Mouse (Mus musculus) cerebellum, adult 9-11 months (tissue): ENCODE results near the gene Mcm8.

Source experiments
- DNase-seq: peaks from one replicate; pipeline ENCODE4 v3.0.0; 2022

The Mcm8 gene

GRCm38 (mm10) chr2:132815608-132816314 is at the start of gene Mcm8, which contains the start of gene Trmt6:
Gene Mcm8, plus strand, starts transcription at chr2:132816141.
Gene Trmt6, minus strand, starts transcription at chr2:132816055.
- peak; percentile 94 for DNase-seq

GRCm38 (mm10) chr2:132770822-132771221 is 45.1 kb upstream of the Mcm8 start:
- DNase-seq = no peak

- DNase-seq = no peak
Observed at GRCm38 (mm10) chr2:132780978-132781377, 35.0 kb upstream of the Mcm8 start, which contains the start of gene Chgb. Gene Chgb, plus strand, starts transcription at chr2:132781278.

- peak; percentile 92 for DNase-seq
Observed at GRCm38 (mm10) chr2:132781439-132782068, 34.4 kb upstream of the Mcm8 start.

- DNase-seq = peak; percentile 84
Observed at GRCm38 (mm10) chr2:132784039-132784438, 31.9 kb upstream of the Mcm8 start.

GRCm38 (mm10) chr2:132793441-132794203 is 22.3 kb upstream of the Mcm8 start:
- peak; percentile 89 for DNase-seq

GRCm38 (mm10) chr2:132794204-132794586 is 21.7 kb upstream of the Mcm8 start:
- peak; percentile 65 for DNase-seq

- DNase-seq = no peak
Observed at GRCm38 (mm10) chr2:132802976-132803375, 13.0 kb upstream of the Mcm8 start.

- DNase-seq = peak; percentile 28
Observed at GRCm38 (mm10) chr2:132841071-132841470, 25.1 kb downstream of the Mcm8 start.

- peak; percentile 96 for DNase-seq
Observed at GRCm38 (mm10) chr2:132846407-132847358, 30.7 kb downstream of the Mcm8 start, which contains the start of gene Crls1. Gene Crls1, plus strand, starts transcription at chr2:132846666.

- peak; percentile 13 for DNase-seq
Observed at GRCm38 (mm10) chr2:132847581-132847980, 31.6 kb downstream of the Mcm8 start.

- DNase-seq = no peak
Observed at GRCm38 (mm10) chr2:132848361-132848760, 32.4 kb downstream of the Mcm8 start.

GRCm38 (mm10) chr2:132849141-132849540 is 33.2 kb downstream of the Mcm8 start:
- peak; percentile 25 for DNase-seq

GRCm38 (mm10) chr2:132853051-132853450 is 37.1 kb downstream of the Mcm8 start:
- DNase-seq = no peak

GRCm38 (mm10) chr2:132856333-132856732 is 40.4 kb downstream of the Mcm8 start:
- DNase-seq = no peak

- DNase-seq = no peak
Observed at GRCm38 (mm10) chr2:132860435-132860834, 44.5 kb downstream of the Mcm8 start.

GRCm38 (mm10) chr2:132861456-132861855 is 45.5 kb downstream of the Mcm8 start:
- no peak for DNase-seq

GRCm38 (mm10) chr2:132863325-132863724 is 47.4 kb downstream of the Mcm8 start:
- no peak for DNase-seq

- no peak for DNase-seq
Observed at GRCm38 (mm10) chr2:132867521-132867920, 51.6 kb downstream of the Mcm8 start.

- no peak for DNase-seq
Observed at GRCm38 (mm10) chr2:132869682-132870081, 53.7 kb downstream of the Mcm8 start.

GRCm38 (mm10) chr2:132870286-132870685 is 54.3 kb downstream of the Mcm8 start:
- no peak for DNase-seq

GRCm38 (mm10) chr2:132871663-132872062 is 55.7 kb downstream of the Mcm8 start:
- no peak for DNase-seq
